Mouse (Mus musculus) gastrocnemius, adult 18-20 months (tissue): ENCODE data around the gene Frmd3. TPM values are rescaled to one million over a fixed set of nuclear protein-coding genes. Genes with fewer than 3 reads are reported as not detected.

Source experiments
- total RNA-seq, 2 experiments: library from RNA; stranded (reverse); gene quantifications; 2 replicates each; pipeline ENCODE4 v1.2.3; 2021

Frmd3 gene
- total RNA-seq, 2 experiments from 2014 or later = 0.21 to 0.30 TPM

Other genes starting within 250 kb of the Frmd3 start
- not detected for gene Rasef, start 222.4 kb upstream of the Frmd3 start, total RNA-seq
- not detected for gene Gm11758, start 137.2 kb upstream of the Frmd3 start, total RNA-seq
- not detected for gene Gm11757, start 122.3 kb upstream of the Frmd3 start, total RNA-seq
- gene Gm13871, start 107.5 kb upstream of the Frmd3 start, total RNA-seq = not detected
- 1 to 10 TPM in 1 of 2 experiments, under 1 TPM in 1; 0.91 to 1.7 TPM for gene Gm11756, start 92.7 kb upstream of the Frmd3 start, total RNA-seq
- gene 2310002L09Rik, start 62.6 kb upstream of the Frmd3 start, total RNA-seq = 100 to 1,000 TPM; 130 to 168 TPM
- gene Kdm4c, start 229.1 kb downstream of the Frmd3 start, total RNA-seq = 1 to 10 TPM; 7.6 to 8.3 TPM